Mouse (Mus musculus) liver, embryonic 14.5 days (tissue): ENCODE measurements at regions not wholly inside any gene's neighbourhood (a gene's known extent, or its start where the extent isn't known, plus 50 kb on each side); places are given as distances from the start of the nearest gene placed in this dataset.

ENCODE experiments used
- ATAC-seq: fragments of 200-750 bp; cut with Nextera tagmentation; 2 replicates; pipeline ENCODE4 v1.8.0; 2017; ENCODE audit warnings: moderate number of reproducible peaks, mild to moderate bottlenecking, moderate library complexity; ENCODE audit not compliant: insufficient read depth
- DNase-seq, 3 experiments: peaks; one replicate each; pipeline ENCODE4 v3.0.0-alpha.2; 2012 to 2013; ENCODE audit warnings: low read depth in 3 of 3, low spot score in 3 of 3
- H3K27ac ChIP-seq: fragments of 300-500 bp; sonication (generic); 2 replicates; pipeline ENCODE4 v1.5.1; 2014; ENCODE audit warnings: moderate library complexity, mild to moderate bottlenecking, control low read depth, inconsistent platforms
- H3K27me3 ChIP-seq: fragments of 300-500 bp; sonication (generic); 2 replicates; pipeline ENCODE4 v1.6.1; 2014; ENCODE audit warnings: mild to moderate bottlenecking, low read length, moderate library complexity; ENCODE audit not compliant: control insufficient read depth, insufficient read depth
- H3K36me3 ChIP-seq: fragments of 300-500 bp; sonication (generic); replicated peaks from 2 replicates; pipeline ENCODE4 v1.6.1; 2014; ENCODE audit warnings: low read depth; ENCODE audit not compliant: control insufficient read depth, insufficient read depth
- H3K4me1 ChIP-seq, 2 experiments: fragments of 200-500 bp in 1 of 2; fragments of 300-500 bp in 1 of 2; sonication (generic) in 1 of 2; replicated peaks; 2 replicates each; pipeline ENCODE4 v1.6.1; 2012 to 2014; ENCODE audit warnings: antibody characterized with exemption in 1 of 2, inconsistent platforms in 1 of 2, low read length in 1 of 2; ENCODE audit not compliant: control insufficient read depth in 2 of 2, insufficient read depth in 2 of 2
- H3K4me2 ChIP-seq: fragments of 300-500 bp; sonication (generic); 2 replicates; pipeline ENCODE4 v1.6.1; 2014; ENCODE audit warnings: low read depth, mild to moderate bottlenecking, control low read depth, moderate library complexity
- H3K4me3 ChIP-seq, 2 experiments: fragments of 200-500 bp in 1 of 2; fragments of 300-500 bp in 1 of 2; sonication (generic) in 1 of 2; 2 replicates each; pipeline ENCODE4 v1.5.1; 2012 to 2014; ENCODE audit warnings: low read depth in 2 of 2, low read length in 2 of 2, mild to moderate bottlenecking in 2 of 2, control low read depth in 1 of 2, inconsistent platforms in 1 of 2, moderate library complexity in 1 of 2; ENCODE audit not compliant: insufficient read depth in 1 of 2
- H3K9ac ChIP-seq: fragments of 300-500 bp; sonication (generic); replicated peaks from 2 replicates; pipeline ENCODE4 v1.6.1; 2014; ENCODE audit warnings: mild to moderate bottlenecking, control low read depth, moderate library complexity
- H3K9me3 ChIP-seq: fragments of 300-500 bp; sonication (generic); 2 replicates; pipeline ENCODE4 v1.6.1; 2016; ENCODE audit warnings: low read length, mixed read lengths; ENCODE audit not compliant: control insufficient read depth
- CTCF ChIP-seq: IDR thresholded peaks from 2 replicates; pipeline ENCODE4 v1.5.1; 2016; ENCODE audit warnings: antibody characterized with exemption, low read depth, control low read depth
- EP300 ChIP-seq: IDR thresholded peaks from 2 replicates; pipeline ENCODE4 v1.6.1; 2016; ENCODE audit warnings: antibody characterized with exemption, low read depth
- WGBS: fragments of 180-500 bp; shearing (Covaris S2); extraction: QIAGEN DNeasy Blood & Tissue Kit; methylation state at CpG from one replicate; pipeline ENCODE4 v1.1.7; 2014; ENCODE audit not compliant: insufficient replicate concordance; 5-methylcytosine and 5-hydroxymethylcytosine counted together

DNA sequence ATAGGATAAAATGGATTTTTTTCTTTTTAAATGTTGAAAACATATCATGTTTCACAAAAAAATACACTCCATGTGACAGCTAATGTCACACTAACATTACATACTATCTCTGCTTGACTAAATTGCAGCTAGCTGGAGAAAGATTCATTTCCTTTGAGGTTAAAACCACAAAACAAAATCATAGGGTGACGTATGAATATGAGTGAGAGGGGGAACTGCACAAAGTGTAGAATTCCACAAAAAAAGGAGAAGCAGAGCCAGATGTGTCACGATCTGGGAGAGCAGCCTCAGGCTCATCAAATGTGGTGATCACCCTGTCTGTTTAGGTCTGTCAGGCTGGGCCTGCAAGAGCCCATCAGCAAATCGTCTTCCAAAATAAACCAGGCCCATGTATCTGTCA, 593.7 kb upstream of the Kirrel3 start:
- Histone ChIP-seq H3K4me2 (no peak overlapping the region), H3K4me3 (no peak overlapping the region), H3K9ac (no peak overlapping the region), H3K9me3 (no peaks in the 10 kb centered on the region), H3K27ac (no peak overlapping the region), H3K4me1 (no peaks in the 10 kb centered on the region), H3K36me3 (no peaks in the 10 kb centered on the region), H3K27me3 (no peaks in the 10 kb centered on the region)
- WGBS, result 18% methylated on average over 3 of the region's 3 CpGs
- TF ChIP-seq EP300, result no peak
- no peak for TF ChIP-seq CTCF
- ATAC-seq (no peak), DNase-seq (no peak)

DNA sequence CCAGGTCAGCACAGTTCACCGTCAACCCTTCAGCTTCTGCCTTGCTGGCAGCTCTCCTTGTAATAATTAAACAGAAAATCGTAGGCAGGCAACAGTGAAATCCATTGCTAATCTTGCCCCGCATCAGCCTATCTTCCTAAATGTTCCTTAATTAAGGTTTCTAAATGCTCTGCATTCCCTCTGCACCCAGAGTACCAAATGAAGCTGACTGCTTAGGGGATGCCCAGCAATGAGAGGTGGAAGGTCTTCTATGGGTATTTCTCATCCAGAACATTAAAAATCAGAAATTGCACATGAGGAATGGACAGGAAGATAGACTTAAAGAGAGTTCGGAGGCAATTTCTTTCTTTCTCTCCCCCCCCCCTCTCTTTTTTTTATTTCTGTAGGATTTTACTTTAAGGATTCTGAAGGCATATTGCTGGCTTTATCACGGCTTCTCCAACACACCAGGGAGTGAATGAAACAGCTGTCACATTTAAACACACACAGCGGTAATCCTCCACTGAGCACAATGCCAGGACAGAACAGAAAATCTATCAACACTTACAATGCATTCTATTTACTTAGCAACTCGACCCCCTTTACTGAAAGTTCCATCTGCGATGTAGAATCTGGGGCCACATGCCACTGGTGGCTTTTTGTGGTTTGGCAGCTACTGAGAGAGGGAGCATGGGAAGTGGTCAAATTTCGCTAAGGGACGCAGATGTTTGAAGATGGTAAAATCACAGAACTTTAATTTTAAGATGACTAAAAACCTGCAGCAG, 584.2 kb upstream of the Kirrel3 start:
- Histone ChIP-seq H3K27me3 (no peaks in the 10 kb centered on the region), H3K36me3 (no peaks in the 10 kb centered on the region), H3K4me2 (no peak overlapping the region), H3K4me3 (no peak overlapping the region), H3K9me3 (no peaks in the 10 kb centered on the region), H3K27ac (no peak overlapping the region), H3K9ac (no peak overlapping the region), H3K4me1 (no peaks in the 10 kb centered on the region)
- WGBS, result 56% methylated on average over 10 of the region's 10 CpGs
- DNase-seq (no peak), ATAC-seq (no peak)
- TF ChIP-seq EP300, result no peak

- ATAC-seq, result no peak
- no peak for TF ChIP-seq CTCF
- no peak for TF ChIP-seq EP300
- 54% methylated on average over 5 of the region's 5 CpGs for WGBS
- no peaks in the 10 kb centered on the region for H3K4me1 ChIP-seq
- H3K27me3 ChIP-seq, result no peaks in the 10 kb centered on the region
- no peak overlapping the region for H3K4me3 ChIP-seq
- H3K36me3 ChIP-seq, result no peaks in the 10 kb centered on the region
- H3K9ac ChIP-seq, result no peak overlapping the region
- H3K27ac ChIP-seq, result no peak overlapping the region
- H3K4me2 ChIP-seq, result no peak overlapping the region
- DNase-seq, result no peak
- H3K9me3 ChIP-seq, result no peaks in the 10 kb centered on the region
These were observed 581.6 kb upstream of the Kirrel3 start for GRCm38 (mm10) chr9:33903991-33904570.

- Histone ChIP-seq H3K4me1 (no peaks in the 10 kb centered on the region), H3K9ac (no peak overlapping the region), H3K9me3 (no peaks in the 10 kb centered on the region), H3K27ac (no peak overlapping the region), H3K36me3 (no peaks in the 10 kb centered on the region), H3K4me2 (no peak overlapping the region), H3K4me3 (no peak overlapping the region), H3K27me3 (no peaks in the 10 kb centered on the region)
- ATAC-seq (no peak), DNase-seq (no peak)
- WGBS, result 67% methylated on average over 4 of the region's 4 CpGs
- TF ChIP-seq CTCF, result no peak
- no peak for TF ChIP-seq EP300
These were observed 570.8 kb upstream of the Kirrel3 start for GRCm38 (mm10) chr9:33914919-33915318.

DNA sequence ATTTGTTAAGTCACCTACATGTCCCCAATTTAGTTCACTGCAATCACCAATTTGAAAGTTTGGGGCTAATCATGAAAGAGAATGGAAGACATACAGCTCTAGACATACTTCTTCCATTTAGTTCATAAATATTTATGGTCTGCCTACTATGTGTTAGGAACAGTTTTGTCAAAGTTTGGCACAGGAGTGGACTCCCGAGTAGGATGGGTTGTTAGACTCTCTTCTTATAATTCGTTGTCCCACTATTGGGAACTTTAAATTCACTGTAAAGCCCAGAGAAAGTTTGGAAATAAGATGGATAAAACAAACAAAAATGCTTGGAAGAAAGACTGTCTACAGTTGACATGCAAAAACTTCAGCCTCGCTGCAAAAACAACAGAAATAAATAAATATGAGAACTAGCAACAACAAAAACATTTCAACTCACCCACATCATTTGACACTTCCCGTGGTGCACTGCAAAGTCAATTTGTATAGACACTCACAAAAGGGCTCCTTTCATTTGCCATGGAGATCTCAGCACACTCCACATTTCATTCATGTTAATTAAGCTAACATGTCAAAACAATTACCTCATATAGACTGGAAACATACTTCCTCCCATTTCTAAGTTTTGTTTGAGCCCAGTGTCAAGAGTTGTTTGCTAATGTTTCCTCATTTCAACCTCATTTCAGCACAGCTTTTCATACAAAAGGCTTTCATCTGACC, 570.2 kb upstream of the Kirrel3 start:
- Histone ChIP-seq H3K9me3 (no peaks in the 10 kb centered on the region), H3K27ac (no peak overlapping the region), H3K9ac (no peak overlapping the region), H3K4me2 (no peak overlapping the region), H3K27me3 (no peaks in the 10 kb centered on the region), H3K36me3 (no peaks in the 10 kb centered on the region), H3K4me1 (no peaks in the 10 kb centered on the region), H3K4me3 (no peak overlapping the region)
- TF ChIP-seq CTCF (no peak), EP300 (no peak)
- WGBS, result 50% methylated on average over 4 of the region's 4 CpGs
- ATAC-seq, result no peak
- no peak for DNase-seq
